24 mouse cellular contexts compared by ENCODE assay signal in genomic region chr19:29228989-29229388, GRCm38 (mm10). TPM values are rescaled to one million over a fixed set of nuclear protein-coding genes. Genes with fewer than 3 reads are reported as not detected.
DNase-seq lines count a peak whose midpoint lies in the region; TF ChIP-seq lines count a peak whose summit lies in the region.
"Had no signal": no experiment of that assay in that cellular context is flagged by ENCODE, and none has a peak within 500 bp of the region (broad histone marks: within the 10 kb centered on the region; RNA-seq: fewer than 3 reads in every experiment).

No protein-coding gene starts in this region.

- no peaks in the 10 kb centered on the region for H3K9me3 ChIP-seq in MEL (replicated peaks; ENCODE audit: insufficient read depth, low read length)
- H3K9me3 ChIP-seq: embryonic facial prominence, embryonic 15.5 days; forebrain, embryonic 10.5 days; forebrain, embryonic 12.5 days; G1E had no signal

- TF ChIP-seq EP300 in MEL (IDR thresholded peaks at IDR 0.05; ENCODE audit: low read depth in 1 of 2, low read length in 2 of 2): peak; percentile 26 to 58; a peak in 2 of 4 replicates

- TF ChIP-seq CTCF in MEL (IDR thresholded peaks at IDR 0.05 in 2 of 3, conservative IDR thresholded peaks at IDR 0.05 in 1 of 3; ENCODE audit: control insufficient read depth in 1 of 3, insufficient read depth in 1 of 3, low read depth in 2 of 3, low read length in 3 of 3, poor library complexity in 1 of 3, severe bottlenecking in 1 of 3): no peak

- no peaks in the 10 kb centered on the region for H3K79me2 ChIP-seq in MEL (ENCODE audit: control insufficient read depth, insufficient read depth, low read length, poor library complexity)

- TF ChIP-seq POLR2A in MEL (IDR thresholded peaks at IDR 0.05; ENCODE audit: control insufficient read depth in 1 of 2, insufficient read depth in 1 of 2, low read depth in 1 of 2, low read length in 2 of 2, poor library complexity in 1 of 2): no peak

- no peak for TF ChIP-seq RAD21 in MEL (IDR thresholded peaks at IDR 0.05; ENCODE audit: low read depth, low read length)

- H3K9ac ChIP-seq in MEL (ENCODE audit: control insufficient read depth, low read depth, low read length, poor library complexity, severe bottlenecking): 0 out of 2 replicates have a peak overlapping the region, but pooled peaks have one; percentile 16
- H3K9ac ChIP-seq: embryonic facial prominence, embryonic 13.5 days; embryonic facial prominence, embryonic 15.5 days; forebrain, embryonic 12.5 days had no signal

- H3K4me3 ChIP-seq in MEL (ENCODE audit: control insufficient read depth in 1 of 2, insufficient read depth in 1 of 2, low read depth in 2 of 2, low read length in 2 of 2): peak overlapping the region in 1 of 2 experiments; percentile 29; a peak in 2 of 4 replicates
- H3K4me3 ChIP-seq: embryonic facial prominence, embryonic 13.5 days; embryonic facial prominence, embryonic 15.5 days; erythroblast, embryonic 14.5 days; forebrain, embryonic 10.5 days; forebrain, embryonic 12.5 days had no signal

- peaks cover 33 to 37% of the 10 kb centered on the region in 2 experiments for H3K4me1 ChIP-seq in MEL (ENCODE audit: control insufficient read depth in 1 of 2, insufficient read depth in 2 of 2, low read length in 2 of 2)
- H3K4me1 ChIP-seq: embryonic facial prominence, embryonic 15.5 days had no signal

- no peaks in the 10 kb centered on the region for H3K27me3 ChIP-seq in MEL (ENCODE audit: control insufficient read depth in 1 of 2, insufficient read depth in 2 of 2, low read length in 2 of 2)
- H3K27me3 ChIP-seq: CH12.LX; embryonic facial prominence, embryonic 13.5 days; embryonic facial prominence, embryonic 15.5 days; forebrain, embryonic 12.5 days had no signal

- peaks cover 0 to 52% of the 10 kb centered on the region in 2 experiments; a peak in 2 of 4 replicates for H3K36me3 ChIP-seq in MEL (ENCODE audit: control insufficient read depth in 1 of 2, insufficient read depth in 2 of 2, low read length in 2 of 2)
- H3K36me3 ChIP-seq: embryonic facial prominence, embryonic 13.5 days; embryonic facial prominence, embryonic 15.5 days; forebrain, embryonic 10.5 days; forebrain, embryonic 12.5 days; G1E had no signal

- peak; percentile 32 for DNase-seq in 3T3-L1 (ENCODE audit: low read depth, low spot score)
- peak; percentile 49 for DNase-seq in 416B (ENCODE audit: low read depth)
- peak; percentile 67 for DNase-seq in MEL (ENCODE audit: low read depth, low spot score)
- DNase-seq in induced T-regulatory cell, adult 2 months (ENCODE audit: low read depth): peak; percentile 43
- no peak for DNase-seq in spleen, postnatal 10 days (ENCODE audit: low spot score in 2 of 2)
- no peak for DNase-seq in MN1 (ENCODE audit: low spot score)
- no peak for DNase-seq in thymus, postnatal 0 days (ENCODE audit: low spot score)
- DNase-seq: adrenal gland, adult 2 months; adrenal gland, postnatal 10 days; adrenal gland, postnatal 25 days; cerebellum, adult 11 months; cerebellum, adult 18-20 months; cerebellum, adult 8-10 months; cerebellum, adult 9-11 months; cerebellum, postnatal 14 days; cerebellum, postnatal 36 days; embryo, embryonic 11 days had no signal

- no peak overlapping the region for H3K27ac ChIP-seq in MEL (ENCODE audit: control insufficient read depth, low read depth, low read length)
- H3K27ac ChIP-seq: embryonic facial prominence, embryonic 13.5 days; embryonic facial prominence, embryonic 15.5 days; forebrain, embryonic 10.5 days; forebrain, embryonic 12.5 days had no signal

TF ChIP-seq in MEL, 35 proteins besides CTCF, POLR2A, EP300 and RAD21:
- TF ChIP-seq TBP (IDR thresholded peaks at IDR 0.05; ENCODE audit: low read depth, low read length) (no peak), MAZ (IDR thresholded peaks at IDR 0.05; ENCODE audit: low read depth, low read length) (0 out of 2 replicates have a peak, but pooled peaks have one; percentile 28), KAT2A (conservative IDR thresholded peaks at IDR 0.05; ENCODE audit: low read depth, low read length) (0 out of 2 replicates have a peak, but pooled peaks have one; percentile 10), SIN3A (IDR thresholded peaks at IDR 0.05; ENCODE audit: low read length) (peak; percentile 51), CHD2 (IDR thresholded peaks at IDR 0.05; ENCODE audit: low read length) (0 out of 2 replicates have a peak, but pooled peaks have one; percentile 12), MAX (IDR thresholded peaks at IDR 0.05; ENCODE audit: low read length) (0 out of 2 replicates have a peak, but pooled peaks have one; percentile 9), HCFC1 (IDR thresholded peaks at IDR 0.05; ENCODE audit: low read depth, low read length) (no peak), MXI1 (IDR thresholded peaks at IDR 0.05; ENCODE audit: low read depth, low read length) (peak; percentile 65), TAL1 (IDR thresholded peaks at IDR 0.05; ENCODE audit: low read length) (no peak), ZKSCAN1 (IDR thresholded peaks at IDR 0.05; ENCODE audit: low read depth, low read length) (no peak), RCOR1 (IDR thresholded peaks at IDR 0.05; ENCODE audit: low read depth, low read length) (peak; percentile 74), TCF12 (IDR thresholded peaks at IDR 0.05; ENCODE audit: low read depth, low read length) (peak; percentile 13; the same call in 1 of the 2 replicates)
TF ChIP-seq in MEL: peak in this region for 8.

RNA-seq across cellular contexts. Expression of gene Jak2, which starts 22.6 kb away (rescaled TPM):
- total RNA-seq in MEL (2012; rRNA removed): 26.4 and 32.8 TPM in 2 replicates
- polyA plus RNA-seq in MEL (2012; ENCODE audit: insufficient read depth in 1 of 2, insufficient read length in 2 of 2, low read depth in 1 of 2, low replicate concordance in 2 of 2, missing spikeins in 1 of 2): 10 to 100 TPM; 30.2 to 78.6 TPM
- 15.8 and 16.7 TPM in 2 replicates for polyA plus RNA-seq in thymus, postnatal 0 days (2015; fragmentation: Nextera tagmentation; extraction: Ambion mirVana)

Comparison
In these comparisons a context has a peak if more than half of its experiments do, and no peak if none do; other contexts are left out.
1. DNase-seq: peak in 3T3-L1 (single experiment), 416B (single experiment), MEL (single experiment) and induced T-regulatory cell, adult 2 months (single experiment); none in spleen, postnatal 10 days (0 of 2), MN1 (single experiment) and thymus, postnatal 0 days (single experiment).